Mouse (Mus musculus): ENCODE measurements around the gene Gm12117.

GRCm38 (mm10) chr11:33274816-33275215, 1.7 kb downstream of the Gm12117 start:
- TF ChIP-seq ETS1 (IDR thresholded peaks at IDR 0.05; ENCODE audit: low read depth, low read length) (no peak), ELF1 (IDR thresholded peaks at IDR 0.05; ENCODE audit: low read depth, low read length) (no peak), POLR2AphosphoS5 (IDR thresholded peaks at IDR 0.05; ENCODE audit: borderline replicate concordance, low read depth, low read length) (no peak), POLR2A (IDR thresholded peaks at IDR 0.05; ENCODE audit: control insufficient read depth in 1 of 2, insufficient read depth in 1 of 2, low read depth in 1 of 2, low read length in 2 of 2, poor library complexity in 1 of 2) (no peak), GABPA (IDR thresholded peaks at IDR 0.05; ENCODE audit: low read depth, low read length) (no peak)

Data from MEL (cell line).